Mouse (Mus musculus): ENCODE measurements at regions not wholly inside any gene's neighbourhood (a gene's known extent, or its start where the extent isn't known, plus 50 kb on each side); places are given as distances from the start of the nearest gene placed in this dataset.

DNA sequence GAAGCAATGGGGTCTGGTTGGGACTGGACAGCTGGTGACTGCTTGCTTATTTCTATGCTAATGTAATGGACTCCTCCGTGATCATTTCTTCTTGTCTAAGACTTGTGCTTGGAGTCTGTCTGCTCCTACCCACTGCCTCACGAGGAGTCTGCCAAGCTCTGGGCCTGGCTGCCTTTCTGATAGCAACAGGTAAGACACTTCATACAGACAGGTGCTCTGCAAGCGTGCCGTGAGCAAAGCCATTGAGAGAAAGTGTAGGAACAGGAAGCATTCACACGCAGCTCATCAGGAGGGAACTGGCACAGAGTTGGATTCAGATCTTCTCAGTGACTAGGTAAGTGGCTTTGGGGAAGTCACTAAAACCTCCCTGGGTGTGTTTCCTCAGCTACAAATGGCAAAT, 57.6 kb upstream of the 2410004P03Rik start:
- ATAC-seq (ENCODE audit: low FRiP score, low read depth) (no peak), DNase-seq (ENCODE audit: low spot score) (no peak)
- Histone ChIP-seq H3K27ac (replicated peaks; ENCODE audit: low read depth, low read length) (no peak overlapping the region), H3K4me1 (ENCODE audit: control insufficient read depth, insufficient read depth, low read length) (no peaks in the 10 kb centered on the region), H3K4me2 (replicated peaks; ENCODE audit: low read depth, low read length, severe bottlenecking) (no peak overlapping the region), H3K4me3 (replicated peaks; ENCODE audit: low read length) (no peak overlapping the region), H3K36me3 (ENCODE audit: control insufficient read depth, insufficient read depth, low read length) (no peaks in the 10 kb centered on the region), H3K9me3 (ENCODE audit: control insufficient read depth, low read length) (no peaks in the 10 kb centered on the region), H3K27me3 (ENCODE audit: control insufficient read depth, insufficient read depth, low read length) (no peaks in the 10 kb centered on the region), H3K9ac (ENCODE audit: low read depth, low read length, severe bottlenecking) (no peak overlapping the region)
- no peak for TF ChIP-seq POLR2A (IDR thresholded peaks at IDR 0.05; ENCODE audit: borderline replicate concordance, extremely low read depth, insufficient read depth, insufficient read length)
- 80% methylated on average over 5 of the region's 5 CpGs for whole genome bisulfite sequencing

DNA sequence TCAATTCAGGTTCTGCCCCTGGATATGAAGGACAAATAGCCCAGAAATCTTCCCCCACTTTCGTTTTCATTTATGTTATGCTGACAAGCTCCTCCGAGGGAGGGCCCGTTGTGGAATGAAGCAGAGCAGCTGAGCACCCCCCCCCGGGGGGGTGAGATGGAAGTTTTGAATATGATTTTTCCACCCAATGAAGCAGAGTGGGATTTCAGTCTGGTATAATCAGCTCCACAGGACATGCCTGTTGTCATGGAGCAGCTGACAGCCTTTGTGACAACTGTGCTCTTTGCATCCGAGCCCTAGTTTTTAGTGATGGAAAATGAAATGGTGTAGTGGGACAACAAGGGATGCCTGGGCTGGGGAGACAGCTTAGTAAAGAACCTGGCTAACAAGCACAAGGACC, 52.4 kb upstream of the 2410004P03Rik start:
- no peak for DNase-seq (ENCODE audit: low spot score)
- no peak overlapping the region for H3K4me2 ChIP-seq (replicated peaks; ENCODE audit: low read depth, low read length, severe bottlenecking)
- WGBS: 61% methylated on average over 5 of the region's 5 CpGs

More for the DNA sequence above, 52.4 kb upstream of the 2410004P03Rik start:
- H3K27me3 ChIP-seq (ENCODE audit: control insufficient read depth, insufficient read depth, low read length): no peaks in the 10 kb centered on the region
- H3K36me3 ChIP-seq (ENCODE audit: control insufficient read depth, insufficient read depth, low read length): no peaks in the 10 kb centered on the region
- ATAC-seq (ENCODE audit: low FRiP score, low read depth): no peak
- no peak overlapping the region for H3K9ac ChIP-seq (ENCODE audit: low read depth, low read length, severe bottlenecking)
- H3K27ac ChIP-seq (replicated peaks; ENCODE audit: low read depth, low read length): no peak overlapping the region
- no peaks in the 10 kb centered on the region for H3K9me3 ChIP-seq (ENCODE audit: control insufficient read depth, low read length)
- no peak for TF ChIP-seq POLR2A (IDR thresholded peaks at IDR 0.05; ENCODE audit: borderline replicate concordance, extremely low read depth, insufficient read depth, insufficient read length)
- no peak overlapping the region for H3K4me3 ChIP-seq (replicated peaks; ENCODE audit: low read length)
- peaks cover 8% of the 10 kb centered on the region; the same call in 1 of the 2 replicates for H3K4me1 ChIP-seq (ENCODE audit: control insufficient read depth, insufficient read depth, low read length)
